Mouse (Mus musculus) ES-E14 (cell line): Measurements from ENCODE around the gene Tmem208.

ENCODE experiments used
- HCFC1 ChIP-seq: IDR thresholded peaks from 2 replicates; pipeline ENCODE4 v1.6.1; 2012; ENCODE audit warnings: low read length, inconsistent platforms, borderline replicate concordance; ENCODE audit not compliant: insufficient read depth
- MAFK ChIP-seq: IDR thresholded peaks from 2 replicates; pipeline ENCODE4 v1.6.1; 2014; ENCODE audit warnings: mild to moderate bottlenecking, low read depth, low read length, inconsistent platforms; ENCODE audit not compliant: insufficient read depth
- ZC3H11A ChIP-seq: IDR thresholded peaks from 2 replicates; pipeline ENCODE4 v1.6.1; 2012; ENCODE audit warnings: low read depth, mild to moderate bottlenecking, inconsistent platforms, low read length, borderline replicate concordance
- ZNF384 ChIP-seq: IDR thresholded peaks from 2 replicates; pipeline ENCODE4 v1.6.1; 2012; ENCODE audit warnings: low read depth, low read length, inconsistent platforms

- TF ChIP-seq ZNF384, result no peak
- TF ChIP-seq HCFC1, result no peak
- TF ChIP-seq ZC3H11A, result no peak
- no peak for TF ChIP-seq MAFK
Observed at GRCm38 (mm10) chr8:105345061-105345975, 19.2 kb downstream of the Tmem208 start.
